Mouse (Mus musculus): ENCODE measurements at regions not wholly inside any gene's neighbourhood (a gene's known extent, or its start where the extent isn't known, plus 50 kb on each side); places are given as distances from the start of the nearest gene placed in this dataset.

GRCm38 (mm10) chr11:113109096-113109495, 327.1 kb downstream of the Sox9 start:
- no peak for TF ChIP-seq POLR2A (IDR thresholded peaks at IDR 0.05; ENCODE audit: borderline replicate concordance, extremely low read depth, low read depth, low read length)
- no peak for TF ChIP-seq CTCF (IDR thresholded peaks at IDR 0.05; ENCODE audit: insufficient read depth, low read length)
